Mouse (Mus musculus) lung, embryonic 16.5 days (tissue): ENCODE measurements around the gene Mboat1. TPM values are rescaled to one million over a fixed set of nuclear protein-coding genes. Genes with fewer than 3 reads are reported as not detected.
A peak's percentile ranks its signal among the peaks of the same experiment; 100 is the strongest.

ENCODE experiments used
- ATAC-seq: fragments of 200-750 bp; cut with Nextera tagmentation; 2 replicates; pipeline ENCODE4 v1.8.0; 2017; ENCODE audit warnings: low read depth, mild to moderate bottlenecking, moderate library complexity
- H3K27ac ChIP-seq: fragments of 300-500 bp; sonication (generic); 2 replicates; pipeline ENCODE4 v1.5.1; 2014; ENCODE audit warnings: mild to moderate bottlenecking, control low read depth, low read length
- H3K27me3 ChIP-seq: fragments of 300-500 bp; sonication (generic); 2 replicates; pipeline ENCODE4 v1.6.1; 2014; ENCODE audit warnings: low read depth, low read length, mixed read lengths; ENCODE audit not compliant: control insufficient read depth, insufficient read depth
- H3K36me3 ChIP-seq: fragments of 300-500 bp; sonication (generic); 2 replicates; pipeline ENCODE4 v1.6.1; 2014; ENCODE audit warnings: low read length; ENCODE audit not compliant: control insufficient read depth, insufficient read depth
- H3K4me1 ChIP-seq: fragments of 300-500 bp; sonication (generic); replicated peaks from 2 replicates; pipeline ENCODE4 v1.6.1; 2014; ENCODE audit warnings: low read length, mixed read lengths; ENCODE audit not compliant: control insufficient read depth, insufficient read depth
- H3K4me2 ChIP-seq: fragments of 300-500 bp; sonication (generic); 2 replicates; pipeline ENCODE4 v1.6.1; 2014; ENCODE audit warnings: low read depth, low read length, control low read depth
- H3K4me3 ChIP-seq: fragments of 300-500 bp; sonication (generic); 2 replicates; pipeline ENCODE4 v1.5.1; 2014; ENCODE audit warnings: mild to moderate bottlenecking, low read length, control low read depth
- H3K9ac ChIP-seq: fragments of 300-500 bp; sonication (generic); 2 replicates; pipeline ENCODE4 v1.6.1; 2014; ENCODE audit warnings: low read length, control low read depth
- H3K9me3 ChIP-seq: fragments of 300-500 bp; sonication (generic); 2 replicates; pipeline ENCODE4 v1.6.1; 2016; ENCODE audit warnings: low read length; ENCODE audit not compliant: control insufficient read depth
- WGBS: fragments of 180-500 bp; shearing (Covaris S2); extraction: QIAGEN DNeasy Blood & Tissue Kit; methylation state at CpG from one replicate; pipeline ENCODE4 v1.1.7; 2014; 5-methylcytosine and 5-hydroxymethylcytosine counted together
- polyA plus RNA-seq: library from polyadenylated mRNA; unstranded; fragments of >200 nt; fragmentation: Nextera tagmentation; extraction: Ambion mirVana; gene quantifications from 2 replicates; pipeline ENCODE4 v1.2.1, GENCODE M21; 2015

Mboat1 gene
- polyA plus RNA-seq, 1 experiment from 2014 or later = 26.4 TPM

- no peak overlapping the region for H3K27ac ChIP-seq
Observed at GRCm38 (mm10) chr13:30170061-30170460, 33.8 kb downstream of the Mboat1 start.

GRCm38 (mm10) chr13:30174586-30174985 lies 38.3 kb downstream of the Mboat1 start:
- no peak overlapping the region for H3K27ac ChIP-seq
- H3K27me3 ChIP-seq = no peaks in the 10 kb centered on the region
- H3K4me2 ChIP-seq = no peak overlapping the region
- 96% methylated on average over 4 of the region's 4 CpGs for WGBS
- ATAC-seq = no peak
- no peaks in the 10 kb centered on the region for H3K4me1 ChIP-seq
- H3K36me3 ChIP-seq = no peaks in the 10 kb centered on the region
- H3K9me3 ChIP-seq = no peaks in the 10 kb centered on the region
- H3K9ac ChIP-seq = no peak overlapping the region
- no peak overlapping the region for H3K4me3 ChIP-seq

More at GRCm38 (mm10) chr13:30170061-30170460, 33.8 kb downstream of the Mboat1 start:
- H3K27me3 ChIP-seq = no peaks in the 10 kb centered on the region
- WGBS = 62% methylated on average over 6 of the region's 6 CpGs
- H3K9ac ChIP-seq = no peak overlapping the region
- no peak for ATAC-seq
- no peak overlapping the region for H3K4me2 ChIP-seq
- no peaks in the 10 kb centered on the region for H3K4me1 ChIP-seq
- H3K9me3 ChIP-seq = no peaks in the 10 kb centered on the region
- H3K36me3 ChIP-seq = no peaks in the 10 kb centered on the region
- no peak overlapping the region for H3K4me3 ChIP-seq

- Histone ChIP-seq H3K27ac (no peak overlapping the region), H3K27me3 (no peaks in the 10 kb centered on the region), H3K4me2 (no peak overlapping the region), H3K9me3 (no peaks in the 10 kb centered on the region), H3K9ac (no peak overlapping the region), H3K4me1 (no peaks in the 10 kb centered on the region), H3K4me3 (no peak overlapping the region), H3K36me3 (no peaks in the 10 kb centered on the region)
- no peak for ATAC-seq
- WGBS = 77% methylated on average over 6 of the region's 6 CpGs
Observed at GRCm38 (mm10) chr13:30177356-30177755, 41.1 kb downstream of the Mboat1 start.

- no peak overlapping the region for H3K9ac ChIP-seq
- 67% methylated on average over 6 of the region's 6 CpGs for WGBS
- 0 out of 2 replicates have a peak overlapping the region, but pooled peaks have one; percentile 58 for H3K27ac ChIP-seq
- peaks cover 6% of the 10 kb centered on the region; the same call in 1 of the 2 replicates for H3K4me1 ChIP-seq
- no peak overlapping the region for H3K4me2 ChIP-seq
- no peak overlapping the region for H3K4me3 ChIP-seq
- no peak for ATAC-seq
- H3K27me3 ChIP-seq = no peaks in the 10 kb centered on the region
- no peaks in the 10 kb centered on the region for H3K36me3 ChIP-seq
- H3K9me3 ChIP-seq = no peaks in the 10 kb centered on the region
Observed at GRCm38 (mm10) chr13:30185549-30185948, 49.3 kb downstream of the Mboat1 start.

GRCm38 (mm10) chr13:30185959-30186358 lies 49.7 kb downstream of the Mboat1 start:
- Histone ChIP-seq H3K4me3 (no peak overlapping the region), H3K36me3 (no peaks in the 10 kb centered on the region), H3K9me3 (no peaks in the 10 kb centered on the region), H3K9ac (no peak overlapping the region), H3K4me2 (no peak overlapping the region), H3K27me3 (no peaks in the 10 kb centered on the region), H3K4me1 (peaks cover 6% of the 10 kb centered on the region; the same call in 1 of the 2 replicates), H3K27ac (peak overlapping the region; percentile 58)
- peak; percentile 26; the same call in 1 of the 2 replicates for ATAC-seq
- WGBS = 30% methylated on average over 6 of the region's 6 CpGs

GRCm38 (mm10) chr13:30186456-30186855 lies 50.2 kb downstream of the Mboat1 start:
- Histone ChIP-seq H3K4me2 (no peak overlapping the region), H3K27me3 (no peaks in the 10 kb centered on the region), H3K4me1 (peaks cover 6% of the 10 kb centered on the region; the same call in 1 of the 2 replicates), H3K4me3 (no peak overlapping the region), H3K9me3 (no peaks in the 10 kb centered on the region), H3K27ac (peak overlapping the region; percentile 58), H3K9ac (peak overlapping the region; percentile 32; the same call in 1 of the 2 replicates), H3K36me3 (no peaks in the 10 kb centered on the region)
- peak; percentile 79 for ATAC-seq
- WGBS = 50% methylated on average over 8 of the region's 8 CpGs

GRCm38 (mm10) chr13:30192031-30192716 lies 55.9 kb downstream of the Mboat1 start:
- ATAC-seq = peak; percentile 65; the same call in 1 of the 2 replicates
- WGBS = 21% methylated on average over 3 of the region's 3 CpGs
- H3K4me3 ChIP-seq = no peak overlapping the region
- H3K36me3 ChIP-seq = no peaks in the 10 kb centered on the region
- H3K27me3 ChIP-seq = no peaks in the 10 kb centered on the region
- no peaks in the 10 kb centered on the region for H3K4me1 ChIP-seq
- no peak overlapping the region for H3K4me2 ChIP-seq
- H3K9ac ChIP-seq = no peak overlapping the region
- no peaks in the 10 kb centered on the region for H3K9me3 ChIP-seq
- H3K27ac ChIP-seq = peak overlapping the region; percentile 17; the same call in 1 of the 2 replicates

- Histone ChIP-seq H3K27ac (no peak overlapping the region), H3K4me3 (no peak overlapping the region), H3K9me3 (no peaks in the 10 kb centered on the region), H3K4me2 (no peak overlapping the region), H3K9ac (no peak overlapping the region), H3K36me3 (no peaks in the 10 kb centered on the region), H3K27me3 (no peaks in the 10 kb centered on the region), H3K4me1 (peaks cover under 1% of the 10 kb centered on the region; the same call in 1 of the 2 replicates)
- no peak for ATAC-seq
- WGBS = 62% methylated on average over 4 of the region's 4 CpGs
Observed at GRCm38 (mm10) chr13:30193363-30193762, 57.1 kb downstream of the Mboat1 start.

GRCm38 (mm10) chr13:30194834-30195233 lies 58.5 kb downstream of the Mboat1 start:
- 53% methylated on average over 3 of the region's 3 CpGs for WGBS
- no peak overlapping the region for H3K4me2 ChIP-seq
- H3K4me3 ChIP-seq = no peak overlapping the region
- no peak overlapping the region for H3K27ac ChIP-seq
- ATAC-seq = no peak
- no peaks in the 10 kb centered on the region for H3K27me3 ChIP-seq
- no peaks in the 10 kb centered on the region for H3K9me3 ChIP-seq
- no peak overlapping the region for H3K9ac ChIP-seq
- H3K4me1 ChIP-seq = peaks cover 4% of the 10 kb centered on the region; the same call in 1 of the 2 replicates
- H3K36me3 ChIP-seq = no peaks in the 10 kb centered on the region
